Mouse (Mus musculus) MEL (cell line): ENCODE results near the gene Col19a1.

Experiments
- CTCF ChIP-seq, 3 experiments: IDR thresholded peaks in 2 of 3; conservative IDR thresholded peaks in 1 of 3; 2 replicates each; pipeline ENCODE4 v1.5.1; 2011 to 2012; ENCODE audit warnings: low read length in 3 of 3, low read depth in 2 of 3, mild to moderate bottlenecking in 2 of 3, improper control_type of control experiment in 1 of 3, inconsistent platforms in 1 of 3, mixed read lengths in 1 of 3, moderate library complexity in 1 of 3; ENCODE audit not compliant: control insufficient read depth in 1 of 3, insufficient read depth in 1 of 3, poor library complexity in 1 of 3, severe bottlenecking in 1 of 3
- E2F4 ChIP-seq: IDR thresholded peaks from 2 replicates; pipeline ENCODE4 v1.6.1; 2011; ENCODE audit warnings: low read depth, low read length, improper control_type of control experiment, borderline replicate concordance
- EP300 ChIP-seq, 2 experiments: IDR thresholded peaks; 2 replicates each; pipeline ENCODE4 v1.6.1; 2011; ENCODE audit warnings: improper control_type of control experiment in 2 of 2, low read length in 2 of 2, low read depth in 1 of 2, mild to moderate bottlenecking in 1 of 2
- HCFC1 ChIP-seq: IDR thresholded peaks from 2 replicates; pipeline ENCODE4 v1.6.1; 2012; ENCODE audit warnings: low read depth, mild to moderate bottlenecking, inconsistent platforms, low read length, improper control_type of control experiment, moderate library complexity
- POLR2A ChIP-seq, 2 experiments: IDR thresholded peaks; 2 replicates each; pipeline ENCODE4 v1.6.1; 2011 to 2012; ENCODE audit warnings: low read length in 2 of 2, mild to moderate bottlenecking in 2 of 2, control low read depth in 1 of 2, improper control_type of control experiment in 1 of 2, low read depth in 1 of 2, moderate library complexity in 1 of 2; ENCODE audit not compliant: control insufficient read depth in 1 of 2, insufficient read depth in 1 of 2, poor library complexity in 1 of 2
- POLR2AphosphoS5 ChIP-seq: IDR thresholded peaks from 2 replicates; pipeline ENCODE4 v1.6.1; 2012; ENCODE audit warnings: low read depth, borderline replicate concordance, mild to moderate bottlenecking, inconsistent platforms, low read length, moderate library complexity, mixed read lengths
- ZMIZ1 ChIP-seq: IDR thresholded peaks from 2 replicates; pipeline ENCODE4 v1.6.1; 2012; ENCODE audit warnings: low read depth, mild to moderate bottlenecking, inconsistent platforms, low read length, improper control_type of control experiment, moderate library complexity
- ZNF384 ChIP-seq: IDR thresholded peaks from 2 replicates; pipeline ENCODE4 v1.6.1; 2012; ENCODE audit warnings: low read depth, mild to moderate bottlenecking, inconsistent platforms, low read length, improper control_type of control experiment

- TF ChIP-seq HCFC1 (no peak), CTCF (IDR thresholded peaks at IDR 0.05 in 2 of 3, conservative IDR thresholded peaks at IDR 0.05 in 1 of 3; ENCODE audit: control insufficient read depth in 1 of 3, insufficient read depth in 1 of 3, low read depth in 2 of 3, low read length in 3 of 3, poor library complexity in 1 of 3, severe bottlenecking in 1 of 3) (no peak), POLR2A (IDR thresholded peaks at IDR 0.05; ENCODE audit: control insufficient read depth in 1 of 2, insufficient read depth in 1 of 2, low read depth in 1 of 2, low read length in 2 of 2, poor library complexity in 1 of 2) (no peak), ZMIZ1 (no peak), ZNF384 (no peak), E2F4 (no peak), EP300 (IDR thresholded peaks at IDR 0.05; ENCODE audit: low read depth in 1 of 2, low read length in 2 of 2) (no peak), POLR2AphosphoS5 (no peak)
Observed at GRCm38 (mm10) chr1:24225825-24226526, 361.3 kb downstream of the Col19a1 start.
